Mouse (Mus musculus): ENCODE measurements around the gene Prmt2.

DNA sequence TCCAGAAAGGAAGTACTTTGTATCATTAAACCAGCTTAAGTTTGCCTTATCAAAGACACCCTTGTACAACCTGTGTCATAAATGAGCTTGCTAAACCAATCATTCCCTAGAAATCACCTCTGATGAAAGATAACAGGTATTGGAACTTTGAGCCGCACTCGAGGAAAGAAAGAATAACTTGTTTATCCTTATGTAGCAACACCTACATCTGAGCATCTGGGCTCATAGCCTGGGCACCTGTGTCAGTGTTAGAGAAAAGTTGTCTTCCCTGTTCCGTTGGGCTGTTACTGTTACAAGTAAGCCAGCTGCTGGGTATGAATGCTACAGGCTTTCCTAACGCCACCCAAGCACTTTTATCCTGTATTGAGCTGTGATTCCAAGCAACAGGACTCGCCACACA is 80.1 kb downstream of the Prmt2 start:
- TF ChIP-seq CTCF (IDR thresholded peaks at IDR 0.05; ENCODE audit: low read depth) (no peak), EP300 (IDR thresholded peaks at IDR 0.05; ENCODE audit: low read depth) (no peak)

Data from liver, embryonic 14.5 days (tissue).